Mouse (Mus musculus) lung, postnatal 14 days (tissue): ENCODE data around the gene Smad3.

ENCODE experiments used
- DNase-seq: peaks from one replicate; pipeline ENCODE4 v3.0.0; 2021

Gene Smad3

DNA sequence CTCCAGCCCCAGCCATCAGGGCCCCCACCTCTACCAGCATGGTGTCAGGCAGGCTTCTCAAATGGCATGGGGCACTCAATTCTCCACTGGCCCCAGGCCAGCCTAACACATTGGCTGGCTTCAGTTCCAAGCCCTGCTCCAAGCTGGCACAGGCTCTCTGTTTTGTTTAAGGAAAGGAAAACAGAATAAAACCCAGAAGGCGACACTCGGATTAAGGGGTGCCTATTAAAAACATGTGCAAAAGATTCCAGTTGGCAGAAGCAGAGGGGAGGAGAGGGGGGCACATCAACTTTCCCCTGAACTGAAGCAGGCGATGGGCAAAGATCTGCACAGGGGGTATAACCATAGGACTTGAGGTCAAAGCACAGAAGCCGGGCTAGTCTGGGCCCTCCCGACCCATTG is 98.8 kb downstream of the Smad3 start:
- DNase-seq = peak; percentile 42

- DNase-seq = no peak
Observed at GRCm38 (mm10) chr9:63658436-63658835, 99.4 kb downstream of the Smad3 start.

DNA sequence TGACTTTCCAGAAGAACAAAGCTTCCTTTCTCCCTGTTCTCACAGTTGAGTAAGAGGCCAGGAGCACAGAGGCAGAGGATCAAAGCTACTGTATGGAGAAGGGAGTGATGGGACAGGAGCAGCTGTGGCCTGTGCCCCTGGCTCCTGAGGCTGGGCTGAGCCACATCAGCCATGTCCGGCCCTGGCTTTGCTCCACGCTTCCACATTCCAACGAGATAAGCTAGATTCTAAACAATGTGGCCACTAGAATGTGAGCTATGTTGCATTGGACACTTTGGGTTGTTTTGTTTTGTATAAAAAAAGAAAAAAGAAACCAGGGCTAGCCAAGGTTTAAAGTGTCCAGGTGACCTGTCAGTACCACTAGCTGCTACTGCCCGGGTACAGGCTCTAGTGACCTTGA is 100.6 kb downstream of the Smad3 start:
- DNase-seq = peak; percentile 67

DNA sequence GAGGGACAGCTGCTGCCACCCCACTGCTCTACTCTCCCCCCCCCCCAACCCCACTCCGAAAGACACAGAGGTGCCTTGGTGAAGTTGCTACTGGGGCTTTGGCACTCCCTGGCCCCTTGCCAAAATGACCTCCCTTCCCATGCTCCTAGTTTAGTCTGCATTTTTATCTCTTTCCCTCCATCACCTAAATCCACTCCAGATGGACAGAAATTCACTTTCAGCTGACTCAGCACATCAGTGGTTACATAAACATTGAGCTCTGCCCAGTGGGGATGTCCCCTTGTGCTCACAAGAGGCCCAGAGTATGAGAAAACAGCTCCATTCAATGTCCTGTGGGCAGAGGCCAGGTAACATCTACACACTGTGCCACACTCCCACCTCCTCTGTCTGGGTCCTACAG is 102.7 kb downstream of the Smad3 start:
- DNase-seq = no peak

DNA sequence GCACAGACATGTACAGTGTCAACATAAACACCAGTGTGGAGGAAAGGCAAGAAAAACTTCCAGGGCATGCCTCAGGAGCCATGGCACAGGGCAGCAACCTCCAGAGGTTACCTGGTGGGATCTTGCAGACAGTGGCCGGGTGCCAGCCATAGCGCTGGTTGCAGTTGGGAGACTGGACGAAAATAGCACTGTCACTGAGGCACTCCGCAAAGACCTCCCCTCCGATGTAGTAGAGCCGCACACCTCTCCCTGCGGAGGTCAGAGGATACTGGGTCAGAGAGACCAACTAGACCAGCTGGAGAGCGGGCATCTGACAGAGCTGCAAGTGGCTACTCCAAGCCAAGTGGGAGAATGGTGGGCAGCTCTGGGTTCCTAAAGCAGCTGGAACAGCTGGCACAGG is 103.2 kb downstream of the Smad3 start:
- DNase-seq = no peak

GRCm38 (mm10) chr9:63653666-63654065 is 104.1 kb downstream of the Smad3 start:
- peak; percentile 35 for DNase-seq

- DNase-seq = peak; percentile 55
Observed at GRCm38 (mm10) chr9:63651594-63651993, 106.2 kb downstream of the Smad3 start.

- peak; percentile 48 for DNase-seq
Observed at GRCm38 (mm10) chr9:63650905-63651304, 106.9 kb downstream of the Smad3 start.

GRCm38 (mm10) chr9:63649841-63650545 is 107.8 kb downstream of the Smad3 start:
- DNase-seq = peak; percentile 47

GRCm38 (mm10) chr9:63648520-63648918 is 109.3 kb downstream of the Smad3 start:
- no peak for DNase-seq

- no peak for DNase-seq
Observed at GRCm38 (mm10) chr9:63647581-63648519, 109.9 kb downstream of the Smad3 start.

DNA sequence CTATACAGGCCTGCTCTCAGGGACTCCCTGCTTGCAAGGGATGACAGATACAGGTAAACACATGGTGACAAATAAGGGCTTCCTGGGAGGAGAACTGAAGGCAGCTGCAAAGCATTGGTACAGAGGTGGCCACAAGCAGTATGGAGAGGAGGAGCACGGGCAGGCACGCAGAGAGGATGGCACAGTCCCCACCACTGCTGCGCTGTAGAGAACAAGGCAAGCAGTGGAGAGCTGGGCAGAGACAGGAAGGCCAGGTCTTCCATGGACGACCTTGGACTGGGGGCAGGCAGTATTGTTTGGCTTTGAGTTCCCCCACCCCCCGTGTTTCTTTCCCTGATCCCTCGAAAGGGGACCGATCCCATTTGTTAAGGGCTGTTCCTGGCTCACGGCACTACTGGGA is 112.7 kb downstream of the Smad3 start:
- DNase-seq = no peak

DNA sequence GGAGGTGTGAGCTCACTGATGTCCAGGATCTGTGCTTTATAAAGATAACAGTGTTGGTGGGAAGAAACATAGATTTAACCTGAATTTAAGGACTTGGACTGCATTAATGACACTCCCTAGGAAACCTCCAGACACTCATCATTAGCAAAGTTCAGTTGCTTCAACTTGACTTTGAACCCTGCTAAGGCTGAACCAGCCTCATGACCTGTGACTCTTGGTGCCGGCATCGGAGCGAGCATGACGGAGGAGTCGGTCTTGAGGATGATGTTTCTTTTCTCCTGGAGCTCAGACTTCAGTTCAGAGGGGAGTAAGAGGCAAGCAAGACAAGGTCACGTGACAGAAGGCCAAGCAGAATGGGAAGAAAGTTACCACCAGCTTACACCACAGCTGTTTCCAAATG is 113.8 kb downstream of the Smad3 start:
- DNase-seq = no peak

DNA sequence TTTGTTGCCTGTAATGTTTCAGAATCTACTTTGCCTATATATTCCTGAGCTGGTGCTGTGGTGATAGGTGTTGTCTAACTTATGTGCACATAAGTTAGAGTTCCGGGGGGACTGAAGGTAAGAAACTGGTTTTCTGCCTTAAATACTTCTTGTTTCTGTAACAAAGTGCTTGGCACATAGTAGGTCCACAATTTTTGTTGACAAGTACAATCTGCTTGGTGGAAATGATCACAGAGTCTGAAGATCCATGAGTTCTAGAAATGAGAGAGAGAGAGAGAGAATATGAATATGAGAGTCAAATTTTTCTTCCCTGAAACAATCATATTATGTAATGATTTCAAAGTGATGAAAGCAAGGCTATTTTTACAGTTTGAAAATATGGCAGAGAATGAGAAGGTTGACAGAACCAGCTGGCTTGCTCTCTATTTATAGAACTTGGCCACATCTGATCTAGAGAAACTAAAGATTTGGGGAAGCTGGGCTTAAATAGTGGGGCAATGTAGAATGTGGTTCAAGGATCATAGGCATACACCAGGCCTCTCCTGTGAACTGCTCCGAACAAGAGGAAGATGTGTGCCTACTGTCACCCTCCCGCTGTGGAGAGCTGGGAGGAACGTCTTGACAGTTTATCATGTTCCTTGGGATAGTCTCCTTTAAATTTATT is 115.7 kb downstream of the Smad3 start:
- DNase-seq = no peak

- DNase-seq = no peak
Observed at GRCm38 (mm10) chr9:63636113-63636512, 121.7 kb downstream of the Smad3 start.

GRCm38 (mm10) chr9:63633334-63633733 is 124.5 kb downstream of the Smad3 start:
- DNase-seq = no peak

- DNase-seq = peak; percentile 24
Observed at GRCm38 (mm10) chr9:63632924-63633323, 124.9 kb downstream of the Smad3 start.

DNA sequence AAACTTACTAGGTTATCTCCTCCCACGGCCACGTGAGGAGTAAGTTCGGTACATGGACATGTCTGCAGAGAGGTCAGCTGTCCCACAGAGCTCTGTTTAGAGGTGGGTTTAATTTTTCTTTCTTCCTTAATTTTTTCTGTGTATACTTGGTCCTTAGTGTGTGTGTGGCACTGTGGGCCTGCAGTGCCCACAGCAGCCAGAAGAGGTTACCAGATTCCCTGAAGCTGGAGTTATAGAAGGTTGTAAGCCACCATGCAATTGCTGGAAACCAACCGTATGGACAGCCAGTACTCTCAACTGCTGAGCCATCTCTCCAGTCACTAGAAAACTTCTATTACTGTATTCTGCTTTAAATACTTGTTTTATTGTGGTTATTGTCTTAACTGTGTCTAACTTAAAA is 125.7 kb downstream of the Smad3 start:
- DNase-seq = no peak

DNA sequence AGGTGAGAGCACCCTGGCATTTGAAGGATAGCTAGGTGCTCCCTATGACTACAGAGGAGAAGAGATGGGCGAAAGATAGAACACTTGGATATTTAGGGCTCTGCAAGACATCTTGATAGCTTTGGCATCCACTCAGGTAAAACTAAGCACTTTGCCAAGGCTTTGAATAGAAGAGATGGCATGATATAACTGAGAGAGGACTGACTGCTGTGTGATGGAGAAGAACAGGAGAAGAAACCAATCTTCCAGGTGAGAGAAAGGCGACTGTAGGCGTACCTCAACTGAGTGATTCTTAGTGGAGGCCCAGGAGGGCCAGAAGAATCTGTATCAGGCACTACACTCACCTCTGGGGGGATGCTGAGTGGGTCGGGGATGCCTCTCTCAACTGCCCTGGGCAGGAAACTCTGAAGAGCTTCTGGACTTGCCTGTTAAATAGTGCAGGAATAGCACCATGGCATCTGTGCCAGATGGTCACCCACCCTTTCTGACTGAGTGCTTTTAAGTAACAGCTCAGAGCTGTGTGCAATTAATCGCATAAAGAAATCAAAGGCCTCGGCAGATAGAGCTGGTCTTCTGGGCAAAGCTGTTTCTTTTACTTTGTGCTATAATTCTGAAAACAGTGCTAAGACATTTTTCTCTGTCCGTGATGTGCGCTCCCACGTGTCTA is 132.6 kb downstream of the Smad3 start:
- no peak for DNase-seq

GRCm38 (mm10) chr9:63623895-63624569 is 133.8 kb downstream of the Smad3 start:
- no peak for DNase-seq

- DNase-seq = no peak
Observed at GRCm38 (mm10) chr9:63617967-63618366, 139.8 kb downstream of the Smad3 start.
